Mouse (Mus musculus) neural tube, embryonic 12.5 days (tissue): ENCODE measurements around the gene Cd101. TPM values are rescaled to one million over a fixed set of nuclear protein-coding genes. Genes with fewer than 3 reads are reported as not detected.

Experiments
- ATAC-seq: fragments of 200-750 bp; cut with Nextera tagmentation; 2 replicates; pipeline ENCODE4 v1.8.0; 2017; ENCODE audit warnings: low read depth, mild to moderate bottlenecking, moderate TSS enrichment, moderate library complexity; ENCODE audit not compliant: low FRiP score
- H3K27ac ChIP-seq: fragments of 300-500 bp; sonication (generic); 2 replicates; pipeline ENCODE4 v1.5.1; 2016
- H3K27me3 ChIP-seq: fragments of 300-500 bp; sonication (generic); replicated peaks from 2 replicates; pipeline ENCODE4 v1.6.1; 2016; ENCODE audit warnings: mild to moderate bottlenecking
- H3K36me3 ChIP-seq: fragments of 300-500 bp; sonication (generic); 2 replicates; pipeline ENCODE4 v1.6.1; 2016; ENCODE audit warnings: mild to moderate bottlenecking
- H3K4me1 ChIP-seq: fragments of 300-500 bp; sonication (generic); 2 replicates; pipeline ENCODE4 v1.6.1; 2016
- H3K4me2 ChIP-seq: fragments of 300-500 bp; sonication (generic); replicated peaks from 2 replicates; pipeline ENCODE4 v1.6.1; 2016; ENCODE audit warnings: mild to moderate bottlenecking
- H3K4me3 ChIP-seq: fragments of 300-500 bp; sonication (generic); 2 replicates; pipeline ENCODE4 v1.5.1; 2016
- H3K9ac ChIP-seq: fragments of 300-500 bp; sonication (generic); 2 replicates; pipeline ENCODE4 v1.6.1; 2016; ENCODE audit warnings: mild to moderate bottlenecking
- H3K9me3 ChIP-seq: fragments of 300-500 bp; sonication (generic); 2 replicates; pipeline ENCODE4 v1.6.1; 2016; ENCODE audit warnings: mild to moderate bottlenecking
- WGBS: fragments of 180-500 bp; shearing (Covaris S2); methylation state at CpG from one replicate; pipeline ENCODE4 v1.1.7; 2016; 5-methylcytosine and 5-hydroxymethylcytosine counted together
- polyA plus RNA-seq: library from polyadenylated mRNA; unstranded; fragments of >200 nt; fragmentation: Nextera tagmentation; extraction: Ambion mirVana; gene quantifications from 2 replicates; pipeline ENCODE4 v1.2.1, GENCODE M21; 2016

The Cd101 gene
- 0.05 and 0.06 TPM in 2 replicates for polyA plus RNA-seq

DNA sequence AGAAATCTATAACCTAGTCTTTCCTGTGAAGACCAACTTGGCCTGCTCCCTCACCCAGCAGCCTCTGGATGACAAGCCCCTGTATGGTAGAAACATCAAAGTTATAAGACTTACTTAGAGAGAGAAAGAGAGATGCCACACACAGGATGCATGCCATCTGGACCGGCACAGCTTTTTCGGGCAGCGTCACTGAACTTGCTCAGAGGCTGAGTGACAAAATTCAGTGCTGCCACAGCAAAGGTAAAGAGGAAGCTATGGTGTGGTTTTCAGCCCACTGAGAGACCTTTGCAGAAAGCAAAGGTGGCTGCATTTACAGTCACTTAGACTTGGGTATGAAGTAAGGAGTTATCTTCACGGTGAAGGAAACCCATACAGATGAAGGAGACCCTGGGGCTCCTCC is at the start of gene Cd101:
Gene Cd101 (minus strand): TSS at position 218 of the 400 bp plus-strand sequence.
- ATAC-seq = no peak
- no peaks in the 10 kb centered on the region for H3K36me3 ChIP-seq
- no peak within 1 kb of the TSS for H3K27ac ChIP-seq
- H3K9me3 ChIP-seq = no peaks in the 10 kb centered on the region
- H3K9ac ChIP-seq = no peak within 1 kb of the TSS
- no peaks in the 10 kb centered on the region for H3K27me3 ChIP-seq
- H3K4me1 ChIP-seq = no peaks in the 10 kb centered on the region
- 96% methylated on average over 4 of the region's 4 CpGs for WGBS
- H3K4me2 ChIP-seq = no peak within 1 kb of the TSS
- no peak within 1 kb of the TSS for H3K4me3 ChIP-seq

DNA sequence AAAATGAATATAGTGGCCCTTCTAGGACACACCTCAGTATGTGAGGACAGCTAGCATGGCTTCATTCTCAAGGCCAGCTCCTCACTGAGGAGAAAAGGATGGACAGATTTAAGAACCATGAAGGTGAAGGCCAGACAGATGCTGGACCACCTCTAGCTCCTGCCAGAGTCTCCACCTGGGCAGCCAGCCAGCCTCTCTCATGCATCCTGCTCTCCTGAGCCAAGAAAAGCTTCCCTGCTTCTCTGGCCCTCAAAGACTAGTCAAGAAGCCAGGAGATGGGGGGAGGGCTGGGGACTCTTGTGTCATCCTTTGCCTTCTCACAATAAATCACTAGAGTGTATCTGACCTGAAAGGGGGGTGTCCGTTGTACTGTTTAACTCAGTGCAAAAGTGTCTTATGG is 49.0 kb upstream of the Cd101 start:
- H3K36me3 ChIP-seq = no peaks in the 10 kb centered on the region
- 89% methylated on average over 1 of the region's 1 CpGs for WGBS
- H3K27me3 ChIP-seq = no peaks in the 10 kb centered on the region
- no peak for ATAC-seq
- H3K9me3 ChIP-seq = no peaks in the 10 kb centered on the region
- no peak overlapping the region for H3K27ac ChIP-seq
- no peaks in the 10 kb centered on the region for H3K4me1 ChIP-seq
- H3K4me2 ChIP-seq = no peak overlapping the region
- H3K4me3 ChIP-seq = no peak overlapping the region
- no peak overlapping the region for H3K9ac ChIP-seq

GRCm38 (mm10) chr3:101077710-101078100 is 48.3 kb upstream of the Cd101 start:
- ATAC-seq = no peak
- Histone ChIP-seq H3K9ac (no peak overlapping the region), H3K27me3 (no peaks in the 10 kb centered on the region), H3K27ac (no peak overlapping the region), H3K4me2 (no peak overlapping the region), H3K9me3 (no peaks in the 10 kb centered on the region), H3K4me1 (0 out of 2 replicates have a peak, but pooled peaks cover under 1% of the 10 kb centered on the region), H3K36me3 (no peaks in the 10 kb centered on the region), H3K4me3 (no peak overlapping the region)
- 88% methylated on average over 6 of the region's 6 CpGs for WGBS

DNA sequence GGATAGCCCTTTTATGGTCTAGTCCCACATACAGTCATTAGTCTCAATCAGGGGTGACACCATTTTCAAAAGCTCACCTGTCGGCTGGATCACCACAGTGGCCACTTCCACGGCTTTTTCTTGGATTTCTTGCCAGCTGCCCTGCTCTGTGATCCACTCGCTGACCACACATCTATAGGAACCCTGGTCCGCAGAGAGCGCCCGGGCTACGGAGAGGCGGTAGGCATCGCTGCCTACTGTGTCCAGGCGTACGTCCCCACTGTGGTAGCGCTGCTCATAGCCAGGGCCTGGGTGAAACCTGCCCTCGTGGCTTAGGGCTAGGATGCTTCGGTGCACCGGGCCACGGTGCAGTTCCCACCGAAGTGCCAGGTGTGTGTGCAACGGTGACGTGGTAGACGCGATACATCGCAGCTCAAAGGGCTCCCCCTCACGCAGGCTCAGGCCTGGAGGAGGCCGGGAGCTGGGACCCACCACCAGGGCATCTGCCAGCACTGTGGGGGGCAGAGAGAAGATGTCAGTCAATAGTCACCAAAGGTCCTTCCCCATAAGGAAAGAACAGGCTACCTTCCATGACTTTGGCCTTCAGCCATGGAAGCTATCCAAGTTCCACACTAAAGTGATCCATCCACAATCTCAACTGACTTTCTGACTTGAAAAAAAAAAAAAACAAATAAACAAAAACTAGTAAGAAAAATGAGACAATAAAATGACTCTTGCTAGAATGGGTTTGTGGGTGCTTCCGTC is 47.8 kb upstream of the Cd101 start:
- Histone ChIP-seq H3K36me3 (no peaks in the 10 kb centered on the region), H3K27ac (no peak overlapping the region), H3K9ac (no peak overlapping the region), H3K4me3 (no peak overlapping the region), H3K9me3 (no peaks in the 10 kb centered on the region), H3K4me2 (no peak overlapping the region), H3K27me3 (no peaks in the 10 kb centered on the region), H3K4me1 (peaks cover 6% of the 10 kb centered on the region)
- ATAC-seq = no peak
- WGBS = 95% methylated on average over 25 of the region's 25 CpGs

- WGBS = 86% methylated on average over 3 of the region's 3 CpGs
- H3K9me3 ChIP-seq = no peaks in the 10 kb centered on the region
- peaks cover 6% of the 10 kb centered on the region for H3K4me1 ChIP-seq
- no peak for ATAC-seq
- H3K27me3 ChIP-seq = no peaks in the 10 kb centered on the region
- no peak overlapping the region for H3K27ac ChIP-seq
- H3K36me3 ChIP-seq = no peaks in the 10 kb centered on the region
- H3K4me2 ChIP-seq = no peak overlapping the region
- no peak overlapping the region for H3K9ac ChIP-seq
- H3K4me3 ChIP-seq = no peak overlapping the region
Observed at GRCm38 (mm10) chr3:101075866-101076265, 46.5 kb upstream of the Cd101 start.

DNA sequence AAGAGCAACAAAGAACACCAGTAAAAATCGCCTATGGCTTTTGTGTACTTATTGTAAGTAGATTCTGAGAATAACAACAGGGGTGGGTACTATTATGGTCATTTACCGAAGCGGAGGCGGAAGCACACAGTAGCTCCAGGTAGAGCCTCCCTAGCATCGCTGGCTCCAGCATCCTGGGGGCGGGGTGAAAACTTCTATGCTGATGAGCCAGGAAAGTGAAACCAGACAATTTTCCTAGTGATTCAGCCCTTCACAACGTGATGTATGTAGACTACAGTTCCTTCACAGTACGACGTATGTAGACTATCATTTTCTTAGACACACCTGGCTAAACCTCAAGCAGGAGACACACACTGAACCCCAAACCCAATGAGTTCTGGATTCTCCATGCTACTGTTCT is 44.0 kb upstream of the Cd101 start:
- Histone ChIP-seq H3K27me3 (no peaks in the 10 kb centered on the region), H3K9ac (no peak overlapping the region), H3K4me1 (peaks cover 6% of the 10 kb centered on the region), H3K36me3 (no peaks in the 10 kb centered on the region), H3K4me2 (no peak overlapping the region), H3K4me3 (no peak overlapping the region), H3K9me3 (no peaks in the 10 kb centered on the region), H3K27ac (no peak overlapping the region)
- 76% methylated on average over 9 of the region's 9 CpGs for WGBS
- no peak for ATAC-seq

DNA sequence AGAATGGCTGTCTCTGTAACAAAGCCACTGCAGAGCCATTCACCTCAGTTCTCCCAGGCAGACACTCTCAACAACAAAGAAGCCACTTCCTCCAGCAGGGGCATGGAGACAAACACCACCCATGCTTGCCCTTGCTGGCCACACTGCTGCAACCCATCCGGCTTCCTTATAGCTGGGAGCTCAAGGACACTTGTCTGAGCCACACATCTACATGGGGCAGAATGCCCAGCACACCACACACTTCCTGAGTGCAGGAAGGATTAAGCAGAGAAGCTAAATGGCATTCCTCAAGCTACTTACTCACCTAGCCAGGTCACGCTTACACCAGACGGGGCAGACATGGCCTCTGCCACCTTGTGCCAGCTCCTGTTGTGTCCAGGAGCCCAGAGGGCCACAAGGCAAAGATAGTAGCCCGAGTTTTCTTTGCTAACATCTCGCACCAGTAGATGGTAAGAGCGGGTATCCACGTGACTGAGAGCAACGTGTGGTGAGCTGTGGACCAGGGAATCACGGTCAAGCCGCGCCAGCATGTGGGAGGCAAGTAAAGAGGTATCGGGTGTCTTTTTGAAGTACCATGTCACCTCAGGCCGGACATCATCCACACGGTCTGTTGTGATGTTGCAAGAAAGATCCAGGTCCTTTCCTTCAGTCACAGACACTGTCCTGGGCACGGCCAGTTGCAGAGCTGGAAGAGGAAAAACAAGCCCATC is 43.3 kb upstream of the Cd101 start:
- ATAC-seq = no peak
- H3K36me3 ChIP-seq = no peaks in the 10 kb centered on the region
- no peaks in the 10 kb centered on the region for H3K27me3 ChIP-seq
- no peak overlapping the region for H3K27ac ChIP-seq
- H3K9me3 ChIP-seq = no peaks in the 10 kb centered on the region
- no peak overlapping the region for H3K9ac ChIP-seq
- H3K4me3 ChIP-seq = no peak overlapping the region
- 90% methylated on average over 15 of the region's 15 CpGs for WGBS
- peaks cover 6% of the 10 kb centered on the region for H3K4me1 ChIP-seq
- H3K4me2 ChIP-seq = no peak overlapping the region

DNA sequence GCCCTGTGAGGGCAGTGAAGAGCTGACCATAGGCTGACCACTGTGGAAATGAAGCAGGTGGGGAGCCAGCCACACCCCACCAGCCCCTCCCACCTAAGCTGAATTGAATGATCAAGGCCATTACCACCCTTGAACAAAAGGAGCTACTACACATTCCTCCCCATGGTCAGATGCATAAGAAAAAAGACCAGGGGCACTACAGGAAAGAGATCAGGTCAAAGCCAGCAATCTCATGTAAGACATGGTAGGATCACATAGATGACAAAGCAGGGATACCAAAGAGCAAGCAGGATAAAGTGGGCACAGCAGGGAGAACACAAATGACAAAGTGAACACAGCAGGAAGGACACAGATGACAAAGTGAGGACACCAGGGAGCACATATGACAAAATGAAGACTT is 42.2 kb upstream of the Cd101 start:
- no peak for ATAC-seq
- no peak overlapping the region for H3K4me3 ChIP-seq
- H3K9ac ChIP-seq = no peak overlapping the region
- H3K27ac ChIP-seq = no peak overlapping the region
- H3K4me2 ChIP-seq = no peak overlapping the region
- H3K4me1 ChIP-seq = peaks cover 6% of the 10 kb centered on the region
- H3K27me3 ChIP-seq = no peaks in the 10 kb centered on the region
- no peaks in the 10 kb centered on the region for H3K9me3 ChIP-seq
- H3K36me3 ChIP-seq = no peaks in the 10 kb centered on the region; the same call in 1 of the 2 replicates

- Histone ChIP-seq H3K27me3 (no peaks in the 10 kb centered on the region), H3K36me3 (no peaks in the 10 kb centered on the region; the same call in 1 of the 2 replicates), H3K9ac (no peak overlapping the region), H3K27ac (no peak overlapping the region), H3K4me1 (peaks cover 6% of the 10 kb centered on the region), H3K4me2 (no peak overlapping the region), H3K9me3 (no peaks in the 10 kb centered on the region), H3K4me3 (no peak overlapping the region)
- no peak for ATAC-seq
- WGBS = 74% methylated on average over 6 of the region's 6 CpGs
Observed at GRCm38 (mm10) chr3:101070796-101071235, 41.5 kb upstream of the Cd101 start.

GRCm38 (mm10) chr3:101070230-101070795 is 41.0 kb upstream of the Cd101 start:
- Histone ChIP-seq H3K27me3 (no peaks in the 10 kb centered on the region), H3K9ac (no peak overlapping the region), H3K4me2 (no peak overlapping the region), H3K27ac (no peak overlapping the region), H3K9me3 (no peaks in the 10 kb centered on the region), H3K4me1 (peaks cover 6% of the 10 kb centered on the region), H3K36me3 (no peaks in the 10 kb centered on the region; the same call in 1 of the 2 replicates), H3K4me3 (no peak overlapping the region)
- ATAC-seq = no peak
- 61% methylated on average over 10 of the region's 10 CpGs for WGBS

DNA sequence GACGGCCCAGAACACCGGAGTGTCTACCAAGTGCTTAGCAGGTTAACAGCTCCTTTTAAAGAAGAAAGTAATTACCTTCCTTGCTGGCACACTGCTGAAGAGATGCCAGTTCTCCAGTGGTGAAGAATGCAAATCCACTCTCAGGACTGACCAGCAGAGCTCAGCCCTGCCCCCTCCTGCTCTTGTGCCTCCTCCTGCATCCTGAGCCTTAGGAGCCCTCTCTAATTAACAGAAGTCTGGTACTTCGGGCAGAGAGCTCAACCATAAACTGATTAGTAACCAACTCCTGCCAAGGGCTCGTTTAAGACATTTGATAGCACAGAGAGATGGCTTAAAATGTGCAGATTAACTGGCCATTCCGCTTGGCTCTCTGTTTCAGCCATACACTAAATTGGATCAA is 39.3 kb upstream of the Cd101 start:
- WGBS = 45% methylated on average over 5 of the region's 5 CpGs
- no peak overlapping the region for H3K27ac ChIP-seq
- H3K9me3 ChIP-seq = no peaks in the 10 kb centered on the region
- H3K9ac ChIP-seq = no peak overlapping the region
- no peak overlapping the region for H3K4me2 ChIP-seq
- H3K4me1 ChIP-seq = peaks cover 6% of the 10 kb centered on the region
- no peak for ATAC-seq
- H3K4me3 ChIP-seq = no peak overlapping the region
- no peaks in the 10 kb centered on the region; the same call in 1 of the 2 replicates for H3K36me3 ChIP-seq
- H3K27me3 ChIP-seq = no peaks in the 10 kb centered on the region

DNA sequence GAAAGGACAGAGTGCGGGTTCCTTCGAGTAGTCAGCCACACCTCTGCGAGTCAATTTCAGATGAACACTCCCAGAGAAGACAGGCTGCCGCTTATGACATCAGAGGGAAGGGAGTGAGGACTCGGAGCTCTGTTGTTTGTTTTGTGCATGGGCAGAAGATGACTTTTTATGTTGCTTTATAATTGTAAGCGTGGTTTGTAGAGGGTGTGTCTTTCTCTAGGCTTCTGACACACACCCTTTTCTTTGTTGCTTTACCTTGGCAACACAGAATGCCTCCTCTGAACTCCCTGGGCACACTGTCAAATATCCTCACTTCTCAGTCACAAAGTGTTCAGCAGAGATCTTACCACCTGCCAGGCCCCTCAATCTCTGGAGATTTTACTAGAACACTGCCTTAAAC is 36.8 kb upstream of the Cd101 start:
- Histone ChIP-seq H3K36me3 (no peaks in the 10 kb centered on the region; the same call in 1 of the 2 replicates), H3K4me2 (no peak overlapping the region), H3K27me3 (no peaks in the 10 kb centered on the region), H3K9ac (no peak overlapping the region), H3K4me3 (no peak overlapping the region), H3K4me1 (no peaks in the 10 kb centered on the region; the same call in 1 of the 2 replicates), H3K27ac (no peak overlapping the region), H3K9me3 (no peaks in the 10 kb centered on the region)
- ATAC-seq = no peak
- 86% methylated on average over 6 of the region's 6 CpGs for WGBS
